Mouse (Mus musculus) gastrocnemius, postnatal 10 days (tissue): Measurements from ENCODE around the gene Esrrb. TPM values are rescaled to one million over a fixed set of nuclear protein-coding genes. Genes with fewer than 3 reads are reported as not detected.

ENCODE experiments used
- DNase-seq: peaks from one replicate; pipeline ENCODE4 v3.0.0; 2021; ENCODE audit warnings: mixed read lengths
- long read RNA-seq, 2 experiments: library from polyadenylated mRNA; stranded (forward); transcript quantifications; one replicate each; pipeline ENCODE4 v2.0.0; 2021
- total RNA-seq, 2 experiments: library from RNA; stranded (reverse); gene quantifications; 2 replicates each; pipeline ENCODE4 v1.2.3; 2021

Esrrb gene
- total RNA-seq, result 1 to 10 TPM; 1.9 TPM
- long read RNA-seq, experiment 1, result 0 reads
- long read RNA-seq, experiment 2, result 0 reads

GRCm38 (mm10) chr12:86360696-86361631 lies at the start of gene Esrrb:
TSS of gene Esrrb (plus strand) at chr12:86361117.
- peak; percentile 26 for DNase-seq

GRCm38 (mm10) chr12:86320629-86321028 lies 40.3 kb upstream of the Esrrb start:
- no peak for DNase-seq

GRCm38 (mm10) chr12:86324297-86324696 lies 36.6 kb upstream of the Esrrb start:
- DNase-seq, result no peak

GRCm38 (mm10) chr12:86329813-86330212 lies 31.1 kb upstream of the Esrrb start:
- no peak for DNase-seq

- no peak for DNase-seq
These were observed 30.2 kb upstream of the Esrrb start for GRCm38 (mm10) chr12:86330684-86331083.

GRCm38 (mm10) chr12:86331248-86331647 lies 29.7 kb upstream of the Esrrb start:
- no peak for DNase-seq

GRCm38 (mm10) chr12:86336209-86336608 lies 24.7 kb upstream of the Esrrb start:
- no peak for DNase-seq

- DNase-seq, result no peak
These were observed 24.0 kb upstream of the Esrrb start for GRCm38 (mm10) chr12:86336887-86337286.

- DNase-seq, result no peak
These were observed 11.4 kb upstream of the Esrrb start for GRCm38 (mm10) chr12:86349477-86349876.

GRCm38 (mm10) chr12:86359406-86359805 lies 1.5 kb upstream of the Esrrb start:
- DNase-seq, result no peak

GRCm38 (mm10) chr12:86359873-86360272 lies 1.0 kb upstream of the Esrrb start:
- no peak for DNase-seq

- DNase-seq, result no peak
These were observed 3.4 kb downstream of the Esrrb start for GRCm38 (mm10) chr12:86364285-86364684.

GRCm38 (mm10) chr12:86364756-86365155 lies 3.8 kb downstream of the Esrrb start:
- no peak for DNase-seq

GRCm38 (mm10) chr12:86370611-86371383 lies 9.9 kb downstream of the Esrrb start:
- DNase-seq, result no peak

GRCm38 (mm10) chr12:86374286-86374685 lies 13.4 kb downstream of the Esrrb start:
- DNase-seq, result no peak

GRCm38 (mm10) chr12:86379672-86380213 lies 18.8 kb downstream of the Esrrb start:
- DNase-seq, result no peak

GRCm38 (mm10) chr12:86383803-86384202 lies 22.9 kb downstream of the Esrrb start:
- DNase-seq, result no peak

GRCm38 (mm10) chr12:86387671-86388270 lies 26.9 kb downstream of the Esrrb start:
- no peak for DNase-seq

GRCm38 (mm10) chr12:86394773-86395172 lies 33.9 kb downstream of the Esrrb start:
- DNase-seq, result no peak

GRCm38 (mm10) chr12:86395326-86395725 lies 34.4 kb downstream of the Esrrb start:
- no peak for DNase-seq

GRCm38 (mm10) chr12:86398762-86399161 lies 37.8 kb downstream of the Esrrb start:
- no peak for DNase-seq

- peak; percentile 87 for DNase-seq
These were observed 41.8 kb downstream of the Esrrb start for GRCm38 (mm10) chr12:86402718-86403117.
